Mouse (Mus musculus): Measurements from ENCODE around the gene Cyp2c39.
"Not testable (repeated sequence)": the region's sequence is repeated elsewhere in the genome, so short reads cannot be mapped to it uniquely, and the experiment has no call there.

The Cyp2c39 gene

DNA sequence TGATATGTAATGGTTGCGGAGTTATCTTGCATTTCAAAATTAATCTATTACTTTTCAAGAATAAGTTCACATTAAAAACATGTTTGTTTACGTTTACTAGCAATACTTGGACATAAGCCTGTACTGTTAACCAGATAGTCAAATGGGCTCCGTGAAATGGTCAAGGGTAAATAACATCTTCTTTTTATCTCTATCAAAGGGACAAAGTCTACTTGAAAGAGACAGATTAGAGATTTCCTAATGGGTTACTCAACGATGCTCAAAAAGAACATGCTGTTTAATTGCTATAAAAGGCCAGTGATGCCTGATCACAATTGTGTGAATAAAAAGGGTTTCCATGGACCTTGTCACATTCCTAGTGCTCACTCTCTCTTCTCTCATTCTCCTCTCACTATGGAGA lies at the start of gene Cyp2c39:
Gene Cyp2c39, plus strand, starts transcription at position 329 of the 400 bp plus-strand sequence.
- in situ Hi-C loops (cut with MboI; ENCODE audit: low pct_unique_long_range_greater_than_20kb in 1 of 2, low sequenced_read_pairs in 2 of 2, unreplicated experiment in 1 of 2), result no loop called here

DNA sequence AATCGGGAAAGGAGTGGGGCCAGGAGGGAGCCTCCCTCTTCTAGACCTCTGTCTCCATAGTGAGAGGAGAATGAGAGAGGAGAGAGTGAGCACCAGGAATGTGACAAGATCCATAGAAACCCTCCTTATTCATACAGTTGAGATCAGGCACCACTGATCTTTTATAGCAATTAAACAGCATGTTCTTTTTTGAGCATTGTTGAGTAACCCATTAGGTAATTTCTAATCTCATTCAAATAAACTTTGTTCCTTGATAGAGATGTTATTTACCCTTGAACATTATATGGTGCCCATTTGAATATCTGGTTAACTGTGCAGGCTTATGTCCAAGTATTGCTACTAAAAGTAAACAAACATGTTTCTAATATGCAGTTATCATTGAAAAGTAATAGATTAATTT lies 47.7 kb upstream of the Cyp2c39 start, which contains the start of gene Cyp2c38:
Gene Cyp2c38, minus strand, starts transcription at position 135 of the 400 bp plus-strand sequence.
- in situ Hi-C loops (cut with MboI; ENCODE audit: low pct_unique_long_range_greater_than_20kb in 1 of 2, low sequenced_read_pairs in 2 of 2, unreplicated experiment in 1 of 2), result no loop called here

GRCm38 (mm10) chr19:39463923-39464322 lies 46.7 kb upstream of the Cyp2c39 start:
- in situ Hi-C loops (cut with MboI; ENCODE audit: low pct_unique_long_range_greater_than_20kb in 1 of 2, low sequenced_read_pairs in 2 of 2, unreplicated experiment in 1 of 2), result no loop called here

- in situ Hi-C loops (cut with MboI; ENCODE audit: low pct_unique_long_range_greater_than_20kb in 1 of 2, low sequenced_read_pairs in 2 of 2, unreplicated experiment in 1 of 2), result not testable (repeated sequence)
Measured at GRCm38 (mm10) chr19:39483961-39484360, 26.7 kb upstream of the Cyp2c39 start.

- in situ Hi-C loops (cut with MboI; ENCODE audit: low pct_unique_long_range_greater_than_20kb in 1 of 2, low sequenced_read_pairs in 2 of 2, unreplicated experiment in 1 of 2), result no loop called here
Measured at GRCm38 (mm10) chr19:39506341-39506740, 4.3 kb upstream of the Cyp2c39 start.

DNA sequence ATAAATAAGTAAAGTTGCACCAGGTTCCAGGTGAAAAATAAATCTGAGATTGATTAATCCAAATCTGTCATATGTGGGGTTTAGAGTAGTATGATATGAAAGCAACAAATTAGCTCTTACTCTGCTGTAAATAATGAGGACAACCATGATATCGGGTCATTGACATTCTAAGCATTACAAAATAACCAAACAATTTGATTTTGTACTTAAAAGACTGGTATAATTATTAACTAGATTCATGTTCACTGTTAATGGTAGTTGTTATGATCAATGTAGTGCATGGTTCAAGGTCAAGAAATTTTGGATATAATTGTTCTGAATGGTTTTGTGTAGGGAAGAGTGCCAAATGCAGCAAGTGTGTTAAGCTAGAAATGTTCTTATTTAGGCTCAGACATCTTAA lies 1.1 kb upstream of the Cyp2c39 start:
- in situ Hi-C loops (cut with MboI; ENCODE audit: low pct_unique_long_range_greater_than_20kb in 1 of 2, low sequenced_read_pairs in 2 of 2, unreplicated experiment in 1 of 2), result no loop called here
